ENCODE assay signal across 15 mouse cellular contexts in the genomic region with DNA sequence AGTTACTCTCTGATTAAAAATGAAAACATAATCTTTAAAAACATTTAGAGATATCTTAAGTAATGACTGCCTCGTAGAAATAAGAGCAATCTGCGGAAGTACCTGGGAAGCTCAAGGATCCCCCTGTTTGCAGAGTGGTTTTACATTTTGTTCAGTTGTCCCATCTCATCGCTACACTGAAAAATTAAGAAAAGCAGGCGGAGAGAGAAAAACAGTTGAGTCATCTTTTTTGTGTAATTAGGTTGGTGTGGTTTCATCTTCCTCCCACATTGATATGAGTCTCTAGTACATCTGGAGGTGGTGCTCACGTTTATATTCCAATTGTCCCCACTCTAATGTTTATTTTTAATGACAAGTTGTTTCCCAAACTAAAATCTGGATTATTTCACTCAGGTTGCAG.
"Had no signal": no experiment of that assay in that cellular context is flagged by ENCODE, and none has a peak within 500 bp of the region (broad histone marks: within the 10 kb centered on the region; RNA-seq: fewer than 3 reads in every experiment).

No protein-coding gene starts in this region.

- H3K4me2 ChIP-seq: limb, embryonic 12.5 days; liver, embryonic 13.5 days; lung, embryonic 15.5 days; neural tube, embryonic 13.5 days had no signal

- H3K4me1 ChIP-seq: limb, embryonic 12.5 days; liver, embryonic 13.5 days; midbrain, embryonic 10.5 days; neural tube, embryonic 13.5 days had no signal

- H3K4me3 ChIP-seq: limb, embryonic 12.5 days; liver, embryonic 13.5 days; lung, embryonic 15.5 days; midbrain, embryonic 10.5 days; neural tube, embryonic 13.5 days had no signal

- H3K27ac ChIP-seq: limb, embryonic 12.5 days; liver, embryonic 13.5 days; lung, embryonic 15.5 days; macrophage; midbrain, embryonic 10.5 days; neural tube, embryonic 13.5 days had no signal

- DNase-seq: kidney, adult 8-10 months; kidney, postnatal 25 days; liver; liver, embryonic 13.5 days; liver, postnatal 0 days; lung, postnatal 14 days; right cerebral cortex, adult 18-20 months; right cerebral cortex, postnatal 25 days; thymus, postnatal 4 days had no signal

- H3K9ac ChIP-seq: limb, embryonic 12.5 days; liver, embryonic 13.5 days; liver, postnatal 0 days; lung, embryonic 15.5 days; neural tube, embryonic 13.5 days had no signal

- H3K27me3 ChIP-seq: limb, embryonic 12.5 days; liver, embryonic 13.5 days; lung, embryonic 15.5 days; neural tube, embryonic 13.5 days had no signal

- ATAC-seq: liver, postnatal 0 days; midbrain, embryonic 16.5 days had no signal

- H3K36me3 ChIP-seq: limb, embryonic 12.5 days; liver, embryonic 13.5 days; lung, embryonic 15.5 days; midbrain, embryonic 10.5 days; neural tube, embryonic 13.5 days had no signal

- H3K9me3 ChIP-seq: limb, embryonic 12.5 days; liver, embryonic 13.5 days; lung, embryonic 15.5 days; midbrain, embryonic 10.5 days; neural tube, embryonic 13.5 days had no signal
